Mouse (Mus musculus) lung, embryonic 14.5 days (tissue): Measurements from ENCODE around the gene Phf5a. TPM values are rescaled to one million over a fixed set of nuclear protein-coding genes. Genes with fewer than 3 reads are reported as not detected.

Experiments
- ATAC-seq: fragments of 200-750 bp; cut with Nextera tagmentation; 2 replicates; pipeline ENCODE4 v1.8.0; 2017; ENCODE audit warnings: mild to moderate bottlenecking, moderate TSS enrichment, moderate library complexity; ENCODE audit not compliant: insufficient read depth
- DNase-seq: peaks from one replicate; pipeline ENCODE4 v3.0.0-alpha.2; 2015
- H3K27ac ChIP-seq: fragments of 300-500 bp; sonication (generic); 2 replicates; pipeline ENCODE4 v1.5.1; 2014; ENCODE audit warnings: low read depth, mild to moderate bottlenecking, moderate library complexity
- H3K27me3 ChIP-seq: fragments of 300-500 bp; sonication (generic); 2 replicates; pipeline ENCODE4 v1.6.1; 2014; ENCODE audit warnings: low read length, control low read depth; ENCODE audit not compliant: insufficient read depth
- H3K36me3 ChIP-seq: fragments of 300-500 bp; sonication (generic); 2 replicates; pipeline ENCODE4 v1.6.1; 2014; ENCODE audit warnings: control low read depth; ENCODE audit not compliant: insufficient read depth
- H3K4me1 ChIP-seq: fragments of 300-500 bp; sonication (generic); 2 replicates; pipeline ENCODE4 v1.6.1; 2014; ENCODE audit warnings: antibody characterized with exemption, control low read depth; ENCODE audit not compliant: insufficient read depth
- H3K4me2 ChIP-seq: fragments of 300-500 bp; sonication (generic); 2 replicates; pipeline ENCODE4 v1.6.1; 2014; ENCODE audit warnings: mild to moderate bottlenecking
- H3K4me3 ChIP-seq: fragments of 300-500 bp; sonication (generic); 2 replicates; pipeline ENCODE4 v1.5.1; 2014; ENCODE audit warnings: low read depth, low read length
- H3K9ac ChIP-seq: fragments of 300-500 bp; sonication (generic); 2 replicates; pipeline ENCODE4 v1.6.1; 2014
- H3K9me3 ChIP-seq: fragments of 300-500 bp; sonication (generic); 2 replicates; pipeline ENCODE4 v1.6.1; 2016; ENCODE audit warnings: low read depth, low read length, control low read depth
- CTCF ChIP-seq: IDR thresholded peaks from 2 replicates; pipeline ENCODE4 v1.5.1; 2016; ENCODE audit warnings: antibody characterized with exemption, low read depth
- WGBS: fragments of 180-500 bp; shearing (Covaris S2); extraction: QIAGEN DNeasy Blood & Tissue Kit; methylation state at CpG from one replicate; pipeline ENCODE4 v1.1.7; 2014; 5-methylcytosine and 5-hydroxymethylcytosine counted together
- polyA plus RNA-seq: library from polyadenylated mRNA; unstranded; fragments of >200 nt; fragmentation: Nextera tagmentation; extraction: Ambion mirVana; gene quantifications from 2 replicates; pipeline ENCODE4 v1.2.1, GENCODE M21; 2014

Phf5a gene
- polyA plus RNA-seq, 1 experiment from 2014 or later = 220 TPM

GRCm38 (mm10) chr15:81839634-81840033 lies 32.1 kb downstream of the Phf5a start:
- Histone ChIP-seq H3K9me3 (no peaks in the 10 kb centered on the region), H3K9ac (no peak overlapping the region), H3K27me3 (no peaks in the 10 kb centered on the region), H3K4me1 (no peaks in the 10 kb centered on the region), H3K4me2 (no peak overlapping the region), H3K36me3 (no peaks in the 10 kb centered on the region), H3K4me3 (no peak overlapping the region), H3K27ac (no peak overlapping the region)
- no peak for TF ChIP-seq CTCF
- peak; percentile 60; the same call in 1 of the 2 replicates for ATAC-seq
- 55% methylated on average over 5 of the region's 5 CpGs for WGBS
- peak; percentile 78 for DNase-seq

GRCm38 (mm10) chr15:81838554-81839235 lies 33.0 kb downstream of the Phf5a start:
- Histone ChIP-seq H3K9me3 (no peaks in the 10 kb centered on the region), H3K27ac (no peak overlapping the region), H3K4me2 (no peak overlapping the region), H3K9ac (no peak overlapping the region), H3K27me3 (no peaks in the 10 kb centered on the region), H3K4me1 (no peaks in the 10 kb centered on the region), H3K36me3 (no peaks in the 10 kb centered on the region), H3K4me3 (no peak overlapping the region)
- DNase-seq (peak; percentile 24), ATAC-seq (no peak)
- no peak for TF ChIP-seq CTCF
- 50% methylated on average over 14 of the region's 14 CpGs for WGBS

- Histone ChIP-seq H3K4me1 (no peaks in the 10 kb centered on the region), H3K4me3 (0 out of 2 replicates have a peak overlapping the region, but pooled peaks have one; percentile 30), H3K9me3 (no peaks in the 10 kb centered on the region), H3K9ac (no peak overlapping the region; the same call in 1 of the 2 replicates), H3K27me3 (no peaks in the 10 kb centered on the region), H3K36me3 (no peaks in the 10 kb centered on the region), H3K27ac (no peak overlapping the region), H3K4me2 (peak overlapping the region; percentile 63)
- ATAC-seq (no peak), DNase-seq (no peak)
- no peak for TF ChIP-seq CTCF
- 41% methylated on average over 7 of the region's 7 CpGs for WGBS
Measured at GRCm38 (mm10) chr15:81836966-81837920, 34.5 kb downstream of the Phf5a start.

GRCm38 (mm10) chr15:81836124-81836821 lies 35.4 kb downstream of the Phf5a start:
- Histone ChIP-seq H3K9me3 (no peaks in the 10 kb centered on the region), H3K4me3 (peak overlapping the region; percentile 30), H3K9ac (peak overlapping the region; percentile 51), H3K27ac (no peak overlapping the region), H3K27me3 (no peaks in the 10 kb centered on the region), H3K4me2 (peak overlapping the region; percentile 63), H3K4me1 (no peaks in the 10 kb centered on the region), H3K36me3 (no peaks in the 10 kb centered on the region)
- ATAC-seq = peak; percentile 84
- no peak for TF ChIP-seq CTCF
- DNase-seq = peak; percentile 84
- 1% methylated on average over 33 of the region's 33 CpGs for WGBS

- Histone ChIP-seq H3K9ac (no peak overlapping the region), H3K9me3 (no peaks in the 10 kb centered on the region), H3K27ac (no peak overlapping the region), H3K36me3 (no peaks in the 10 kb centered on the region), H3K4me3 (no peak overlapping the region), H3K4me1 (no peaks in the 10 kb centered on the region), H3K4me2 (peak overlapping the region; percentile 63; the same call in 1 of the 2 replicates), H3K27me3 (no peaks in the 10 kb centered on the region)
- no peak for ATAC-seq
- 62% methylated on average over 10 of the region's 10 CpGs for WGBS
- DNase-seq = no peak
- no peak for TF ChIP-seq CTCF
Measured at GRCm38 (mm10) chr15:81835007-81835880, 36.5 kb downstream of the Phf5a start.

- no peak for TF ChIP-seq CTCF
- Histone ChIP-seq H3K9me3 (no peaks in the 10 kb centered on the region), H3K4me3 (no peak overlapping the region), H3K27me3 (no peaks in the 10 kb centered on the region), H3K4me2 (no peak overlapping the region), H3K4me1 (no peaks in the 10 kb centered on the region), H3K27ac (no peak overlapping the region), H3K36me3 (no peaks in the 10 kb centered on the region), H3K9ac (no peak overlapping the region)
- WGBS = 51% methylated on average over 3 of the region's 3 CpGs
- no peak for ATAC-seq
- no peak for DNase-seq
Measured at GRCm38 (mm10) chr15:81834171-81834841, 37.4 kb downstream of the Phf5a start.
